Mouse (Mus musculus) forelimb bud, embryonic 11.5 days (tissue): ENCODE results near the gene Pdzd9.

ENCODE experiments used
- DNase-seq: peaks from one replicate; pipeline ENCODE4 v3.0.0-alpha.2; 2012; ENCODE audit warnings: low read depth, low spot score

Pdzd9 gene

DNA sequence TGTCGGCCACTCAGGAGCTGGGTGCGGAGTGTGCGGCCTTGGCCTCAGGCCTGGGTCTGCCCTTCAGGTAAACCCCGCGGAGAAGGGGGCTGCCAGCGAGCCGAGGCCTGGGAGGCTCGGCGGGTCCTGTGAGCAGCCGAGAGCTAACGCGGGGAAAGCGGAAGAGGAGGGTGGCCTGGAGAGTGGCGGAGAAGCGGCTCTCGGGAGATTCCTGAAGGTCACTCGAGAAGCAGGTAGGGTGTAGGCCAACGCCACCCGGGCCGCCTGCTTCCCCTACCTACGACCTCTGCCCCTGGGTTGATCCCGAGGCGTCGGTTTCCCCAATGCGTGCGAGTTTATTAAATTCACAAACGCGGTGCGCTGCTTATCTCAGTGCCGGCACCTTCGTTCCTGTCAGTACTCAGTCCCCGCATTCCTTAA is 34.8 kb downstream of the Pdzd9 start:
- DNase-seq = no peak

DNA sequence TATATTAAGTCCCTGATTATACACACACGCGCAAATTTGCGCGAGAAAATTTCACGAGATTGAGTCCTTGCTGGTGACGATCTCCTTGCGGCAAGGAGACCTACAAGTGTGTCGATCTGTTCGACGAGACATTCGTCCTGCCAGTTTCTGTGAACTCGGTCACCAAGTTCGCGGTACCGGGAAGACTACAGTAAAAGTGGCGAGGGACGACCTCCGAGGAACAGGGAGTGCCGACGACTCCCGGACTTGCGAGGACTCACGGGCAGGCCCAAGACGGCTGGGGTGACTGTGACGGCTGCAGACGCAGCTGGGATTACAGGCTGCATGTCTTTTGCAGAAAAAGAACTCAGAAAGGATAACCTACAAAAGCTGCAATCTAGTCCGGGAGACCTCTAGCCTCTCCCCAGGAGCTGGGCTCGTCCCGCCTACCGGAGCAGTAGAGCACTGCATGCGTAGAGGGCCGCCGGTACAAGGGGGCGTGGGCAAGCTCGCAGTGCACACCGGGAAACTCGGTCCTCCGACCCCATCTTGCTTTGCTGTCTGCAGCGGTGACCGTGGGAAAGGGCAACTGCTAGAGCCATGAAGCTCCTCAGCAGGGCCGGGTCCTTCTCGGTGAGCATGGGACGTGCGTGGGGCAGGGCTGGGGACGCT is 35.3 kb downstream of the Pdzd9 start, which contains the start of gene Uqcrc2:
Gene Uqcrc2 (plus strand): TSS at position 466 of the 651 bp plus-strand sequence.
- peak; percentile 87 for DNase-seq

DNA sequence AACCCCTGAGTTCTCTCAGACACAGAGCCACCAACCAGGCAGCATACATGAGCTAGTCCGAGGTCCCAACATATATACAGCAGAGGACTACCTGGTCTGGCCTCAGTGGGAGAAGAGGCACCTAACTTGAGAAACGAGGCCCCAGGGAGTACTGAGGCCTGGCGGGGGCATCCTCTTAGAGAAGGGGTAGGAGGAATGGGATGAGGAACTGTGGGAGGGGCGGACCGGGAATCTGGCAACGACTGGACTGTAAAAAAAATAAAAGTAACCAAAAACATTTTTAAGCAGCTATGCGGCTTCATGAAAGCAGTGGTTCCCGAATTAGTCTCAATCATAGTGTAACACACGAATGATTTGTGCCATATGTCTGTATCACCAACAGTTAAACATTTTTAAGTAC is 35.8 kb downstream of the Pdzd9 start:
- no peak for DNase-seq

DNA sequence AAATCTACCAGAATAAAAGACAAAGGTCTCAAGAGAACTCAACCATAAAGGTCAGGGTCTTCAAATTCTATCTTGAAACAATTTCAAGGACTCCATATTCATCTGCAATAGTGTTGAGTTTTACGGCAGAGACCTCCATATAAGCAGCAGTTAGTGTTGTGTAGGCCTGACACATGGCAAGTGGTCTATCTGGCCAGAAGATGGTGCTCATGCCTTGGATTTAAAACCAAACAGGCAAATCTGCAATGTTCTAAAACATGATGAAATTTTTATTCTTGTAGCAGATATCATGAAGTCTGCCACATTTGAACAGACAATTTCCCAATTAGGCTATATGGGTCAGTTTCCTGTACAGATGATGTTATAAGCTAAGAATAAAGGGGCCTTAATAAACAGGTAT is 37.6 kb downstream of the Pdzd9 start:
- no peak for DNase-seq

DNA sequence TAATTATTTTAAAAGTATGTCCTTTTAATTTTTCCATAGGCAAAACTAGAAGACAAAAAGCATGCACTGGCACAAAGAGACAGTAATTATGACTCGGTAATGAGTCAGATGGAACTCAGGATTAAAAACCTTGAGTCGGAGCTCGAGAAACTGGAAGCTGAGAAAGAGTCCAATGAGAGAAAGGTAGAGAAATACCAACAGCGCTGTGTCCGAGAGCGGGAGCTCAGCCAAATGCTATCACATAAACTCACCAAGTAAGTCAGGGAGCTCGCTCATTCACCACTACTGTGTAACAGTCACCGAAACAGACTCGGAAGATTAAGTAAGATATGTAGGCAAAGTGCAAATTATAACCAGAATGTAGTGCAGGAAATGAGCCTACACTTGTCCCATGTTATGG is 49.3 kb downstream of the Pdzd9 start:
- no peak for DNase-seq

DNA sequence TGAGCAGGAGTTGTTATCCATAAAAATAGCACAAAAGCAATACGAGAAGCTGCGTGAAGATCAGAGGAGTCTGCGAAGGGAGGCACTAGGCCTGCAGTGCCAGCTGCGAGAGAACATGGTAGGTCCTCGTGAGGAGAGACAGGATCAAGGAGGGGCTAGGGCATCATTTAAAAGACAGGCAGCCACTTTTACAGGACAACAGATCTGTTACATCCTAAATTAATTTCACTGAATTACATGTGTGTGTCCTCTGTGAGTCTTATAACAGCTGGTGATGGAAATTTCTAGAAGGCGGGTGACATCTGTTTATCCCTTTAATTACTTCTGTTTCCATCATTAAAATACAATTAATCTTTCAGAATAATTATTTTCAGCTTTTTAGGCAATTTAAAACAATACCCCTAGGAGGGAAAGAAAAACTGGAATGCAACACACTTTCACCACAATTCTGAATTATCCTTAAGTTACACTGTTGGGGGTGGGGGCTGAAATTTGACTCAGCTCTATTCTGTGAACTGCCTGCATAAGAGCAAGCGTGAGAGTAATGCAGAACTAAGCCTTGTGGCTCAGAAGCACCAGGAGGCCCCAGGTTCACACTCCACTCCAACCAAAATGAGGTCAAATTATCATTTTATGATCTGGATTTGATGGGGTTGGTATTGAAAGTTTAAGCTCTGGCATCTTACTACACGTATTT is 49.9 kb downstream of the Pdzd9 start:
- DNase-seq = no peak
